Mouse (Mus musculus) small intestine, adult 2 months (tissue): ENCODE results near the gene Slc25a16.

ENCODE experiments used
- CTCF ChIP-seq: fragments of 200-500 bp; IDR thresholded peaks from 2 replicates; pipeline ENCODE4 v1.5.1; 2012; ENCODE audit warnings: low read depth, mild to moderate bottlenecking, control low read depth, inconsistent platforms, low read length, moderate library complexity, mixed read lengths; ENCODE audit not compliant: insufficient replicate concordance, insufficient read length; ENCODE audit errors: extremely low read depth
- POLR2A ChIP-seq: fragments of 200-500 bp; IDR thresholded peaks from 2 replicates; pipeline ENCODE4 v1.6.1; 2012; ENCODE audit warnings: low read depth, mild to moderate bottlenecking, control low read depth, inconsistent platforms, low read length, moderate library complexity

DNA sequence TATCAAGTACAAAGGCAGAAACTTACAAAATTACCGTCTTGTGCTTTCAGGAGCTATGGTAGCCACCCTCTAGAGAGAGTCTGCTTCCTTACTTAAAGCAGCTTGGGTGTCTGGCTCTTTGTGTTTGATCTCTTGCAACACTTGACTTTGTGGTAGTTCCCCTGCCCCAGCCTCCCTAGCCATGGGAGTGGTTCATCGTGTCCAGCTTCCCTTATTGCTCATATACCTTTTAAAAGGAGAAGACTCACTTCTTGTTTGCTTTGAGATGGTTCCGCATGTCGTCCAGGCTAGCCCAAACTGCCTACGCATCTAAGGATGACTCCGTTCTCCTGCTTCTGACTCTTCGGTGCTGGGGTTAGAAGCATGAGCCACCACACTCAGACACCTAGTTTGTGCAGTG, 28.1 kb downstream of the Slc25a16 start:
- TF ChIP-seq POLR2A (no peak), CTCF (no peak)
